Mouse (Mus musculus) forebrain, embryonic 12.5 days (tissue): ENCODE results near the gene Apbb2. TPM values are rescaled to one million over a fixed set of nuclear protein-coding genes. Genes with fewer than 3 reads are reported as not detected.
"Not testable (repeated sequence)": the region's sequence is repeated elsewhere in the genome, so short reads cannot be mapped to it uniquely, and the experiment has no call there.

Source experiments
- ATAC-seq: fragments of 200-750 bp; cut with Nextera tagmentation; 2 replicates; pipeline ENCODE4 v1.8.0; 2017; ENCODE audit warnings: moderate TSS enrichment; ENCODE audit not compliant: low FRiP score
- H3K27ac ChIP-seq: fragments of 300-500 bp; sonication (generic); 2 replicates; pipeline ENCODE4 v1.5.1; 2016; ENCODE audit warnings: mild to moderate bottlenecking
- H3K27me3 ChIP-seq: fragments of 300-500 bp; sonication (generic); 2 replicates; pipeline ENCODE4 v1.6.1; 2016; ENCODE audit warnings: mild to moderate bottlenecking
- H3K36me3 ChIP-seq: fragments of 300-500 bp; sonication (generic); replicated peaks from 2 replicates; pipeline ENCODE4 v1.6.1; 2016; ENCODE audit warnings: mild to moderate bottlenecking
- H3K4me1 ChIP-seq: fragments of 300-500 bp; sonication (generic); 2 replicates; pipeline ENCODE4 v1.6.1; 2016
- H3K4me2 ChIP-seq: fragments of 300-500 bp; sonication (generic); 2 replicates; pipeline ENCODE4 v1.6.1; 2016; ENCODE audit warnings: mild to moderate bottlenecking, moderate library complexity
- H3K4me3 ChIP-seq: fragments of 300-500 bp; sonication (generic); replicated peaks from 2 replicates; pipeline ENCODE4 v1.5.1; 2016; ENCODE audit warnings: mild to moderate bottlenecking
- H3K9ac ChIP-seq: fragments of 300-500 bp; sonication (generic); 2 replicates; pipeline ENCODE4 v1.6.1; 2016; ENCODE audit warnings: mild to moderate bottlenecking
- H3K9me3 ChIP-seq: fragments of 300-500 bp; sonication (generic); 2 replicates; pipeline ENCODE4 v1.6.1; 2016
- WGBS: fragments of 180-500 bp; shearing (Covaris S2); methylation state at CpG from one replicate; pipeline ENCODE4 v1.1.7; 2016; 5-methylcytosine and 5-hydroxymethylcytosine counted together
- polyA plus RNA-seq: library from polyadenylated mRNA; unstranded; fragments of >200 nt; fragmentation: Nextera tagmentation; extraction: Ambion mirVana; gene quantifications from 2 replicates; pipeline ENCODE4 v1.2.1, GENCODE M21; 2016

The Apbb2 gene
- polyA plus RNA-seq, 1 experiment from 2014 or later, result 53.4 TPM

GRCm38 (mm10) chr5:66274417-66274816, 344.2 kb downstream of the Apbb2 start:
- H3K27me3 ChIP-seq, result no peaks in the 10 kb centered on the region
- H3K4me1 ChIP-seq, result no peaks in the 10 kb centered on the region
- H3K27ac ChIP-seq, result no peak overlapping the region
- H3K4me2 ChIP-seq, result no peak overlapping the region
- no peak overlapping the region for H3K9ac ChIP-seq
- 62% methylated on average over 3 of the region's 3 CpGs for WGBS
- H3K9me3 ChIP-seq, result no peaks in the 10 kb centered on the region
- no peak overlapping the region for H3K4me3 ChIP-seq
- ATAC-seq, result no peak
- H3K36me3 ChIP-seq, result no peaks in the 10 kb centered on the region

- Histone ChIP-seq H3K4me1 (no peaks in the 10 kb centered on the region), H3K9ac (no peak overlapping the region), H3K4me3 (no peak overlapping the region), H3K4me2 (no peak overlapping the region), H3K9me3 (no peaks in the 10 kb centered on the region), H3K36me3 (no peaks in the 10 kb centered on the region), H3K27ac (no peak overlapping the region), H3K27me3 (no peaks in the 10 kb centered on the region)
- ATAC-seq, result no peak
- WGBS, result 62% methylated on average over 2 of the region's 2 CpGs
Measured at GRCm38 (mm10) chr5:66271141-66271540, 347.4 kb downstream of the Apbb2 start.

- Histone ChIP-seq H3K9me3 (no peaks in the 10 kb centered on the region), H3K4me3 (no peak overlapping the region), H3K27ac (no peak overlapping the region), H3K9ac (no peak overlapping the region), H3K27me3 (no peaks in the 10 kb centered on the region), H3K36me3 (no peaks in the 10 kb centered on the region), H3K4me1 (no peaks in the 10 kb centered on the region), H3K4me2 (no peak overlapping the region)
- WGBS, result 82% methylated on average over 7 of the region's 7 CpGs
- no peak for ATAC-seq
Measured at GRCm38 (mm10) chr5:66269616-66270015, 349.0 kb downstream of the Apbb2 start.

GRCm38 (mm10) chr5:66263398-66263797, 355.2 kb downstream of the Apbb2 start:
- Histone ChIP-seq H3K36me3 (no peaks in the 10 kb centered on the region), H3K4me2 (no peak overlapping the region), H3K9me3 (no peaks in the 10 kb centered on the region), H3K4me3 (no peak overlapping the region), H3K27me3 (no peaks in the 10 kb centered on the region), H3K27ac (no peak overlapping the region), H3K4me1 (peaks cover 3% of the 10 kb centered on the region), H3K9ac (no peak overlapping the region)
- ATAC-seq, result no peak
- WGBS, result 24% methylated on average over 4 of the region's 4 CpGs

- WGBS, result 76% methylated on average over 2 of the region's 2 CpGs
- ATAC-seq, result no peak
- Histone ChIP-seq H3K27ac (no peak overlapping the region), H3K4me2 (no peak overlapping the region), H3K9ac (no peak overlapping the region), H3K9me3 (no peaks in the 10 kb centered on the region), H3K36me3 (no peaks in the 10 kb centered on the region), H3K4me1 (peaks cover 3% of the 10 kb centered on the region), H3K4me3 (no peak overlapping the region), H3K27me3 (no peaks in the 10 kb centered on the region)
Measured at GRCm38 (mm10) chr5:66262475-66262874, 356.1 kb downstream of the Apbb2 start.

- H3K36me3 ChIP-seq, result no peaks in the 10 kb centered on the region
- no peaks in the 10 kb centered on the region for H3K27me3 ChIP-seq
- no peaks in the 10 kb centered on the region for H3K9me3 ChIP-seq
- H3K4me1 ChIP-seq, result peaks cover 3% of the 10 kb centered on the region
- peak within 1 kb of the TSS; percentile 81 for H3K4me2 ChIP-seq
- peak within 1 kb of the TSS; percentile 59; the same call in 1 of the 2 replicates for H3K27ac ChIP-seq
- peak within 1 kb of the TSS; percentile 78 for H3K9ac ChIP-seq
- 1% methylated on average over 44 of the region's 44 CpGs for WGBS
- peak; percentile 92 for ATAC-seq
- H3K4me3 ChIP-seq, result peak within 1 kb of the TSS; percentile 69
Measured at GRCm38 (mm10) chr5:66259756-66260448, 358.7 kb downstream of the Apbb2 start, which contains the start of gene Nsun7. Gene Nsun7 (plus strand): TSS chr5:66259897.

GRCm38 (mm10) chr5:66259431-66259755, 359.2 kb downstream of the Apbb2 start:
- H3K9me3 ChIP-seq, ATAC-seq, H3K27me3 ChIP-seq, H3K4me1 ChIP-seq, H3K27ac ChIP-seq, H3K36me3 ChIP-seq: not testable (repeated sequence)
- 3% methylated on average over 5 of the region's 5 CpGs for WGBS
- Histone ChIP-seq H3K4me2 (peak overlapping the region; percentile 81), H3K4me3 (peak overlapping the region; percentile 69), H3K9ac (peak overlapping the region; percentile 78)

- peaks cover 3% of the 10 kb centered on the region for H3K4me1 ChIP-seq
Measured at GRCm38 (mm10) chr5:66259000-66259399, 359.6 kb downstream of the Apbb2 start.

GRCm38 (mm10) chr5:66255044-66255443, 363.5 kb downstream of the Apbb2 start:
- H3K27ac ChIP-seq, result no peak overlapping the region
- 87% methylated on average over 10 of the region's 10 CpGs for WGBS
- no peaks in the 10 kb centered on the region for H3K9me3 ChIP-seq
- H3K36me3 ChIP-seq, result no peaks in the 10 kb centered on the region
- H3K4me2 ChIP-seq, result no peak overlapping the region
- no peak for ATAC-seq
- no peak overlapping the region for H3K4me3 ChIP-seq
- no peak overlapping the region for H3K9ac ChIP-seq
- H3K4me1 ChIP-seq, result peaks cover 3% of the 10 kb centered on the region
- no peaks in the 10 kb centered on the region for H3K27me3 ChIP-seq

More at GRCm38 (mm10) chr5:66259000-66259399, 359.6 kb downstream of the Apbb2 start:
- no peaks in the 10 kb centered on the region for H3K27me3 ChIP-seq
- no peaks in the 10 kb centered on the region for H3K36me3 ChIP-seq
- WGBS, result 73% methylated on average over 2 of the region's 2 CpGs
- no peaks in the 10 kb centered on the region for H3K9me3 ChIP-seq
- no peak overlapping the region for H3K27ac ChIP-seq
- no peak overlapping the region for H3K9ac ChIP-seq
- ATAC-seq, result no peak
- H3K4me3 ChIP-seq, result no peak overlapping the region
- H3K4me2 ChIP-seq, result no peak overlapping the region

GRCm38 (mm10) chr5:66253219-66253618, 365.4 kb downstream of the Apbb2 start:
- H3K4me3 ChIP-seq, result no peak overlapping the region
- H3K9me3 ChIP-seq, result no peaks in the 10 kb centered on the region
- ATAC-seq, result no peak
- no peaks in the 10 kb centered on the region for H3K36me3 ChIP-seq
- no peak overlapping the region for H3K9ac ChIP-seq
- no peak overlapping the region for H3K4me2 ChIP-seq
- H3K4me1 ChIP-seq, result no peaks in the 10 kb centered on the region
- no peak overlapping the region for H3K27ac ChIP-seq
- WGBS, result 76% methylated on average over 5 of the region's 5 CpGs
- no peaks in the 10 kb centered on the region for H3K27me3 ChIP-seq

Other genes starting within 250 kb of the Apbb2 start
- 539 and 554 TPM in 2 replicates for gene Uchl1, start 57.3 kb upstream of the Apbb2 start, polyA plus RNA-seq
- 35.3 and 38.2 TPM in 2 replicates for gene Limch1, start 127.0 kb upstream of the Apbb2 start, polyA plus RNA-seq